Mouse (Mus musculus): ENCODE results near the gene Zfp663. TPM values are rescaled to one million over a fixed set of nuclear protein-coding genes. Genes with fewer than 3 reads are reported as not detected.

Zfp663 gene
- polyA plus RNA-seq, 1 experiment from 2014 or later = 9.1 TPM

DNA sequence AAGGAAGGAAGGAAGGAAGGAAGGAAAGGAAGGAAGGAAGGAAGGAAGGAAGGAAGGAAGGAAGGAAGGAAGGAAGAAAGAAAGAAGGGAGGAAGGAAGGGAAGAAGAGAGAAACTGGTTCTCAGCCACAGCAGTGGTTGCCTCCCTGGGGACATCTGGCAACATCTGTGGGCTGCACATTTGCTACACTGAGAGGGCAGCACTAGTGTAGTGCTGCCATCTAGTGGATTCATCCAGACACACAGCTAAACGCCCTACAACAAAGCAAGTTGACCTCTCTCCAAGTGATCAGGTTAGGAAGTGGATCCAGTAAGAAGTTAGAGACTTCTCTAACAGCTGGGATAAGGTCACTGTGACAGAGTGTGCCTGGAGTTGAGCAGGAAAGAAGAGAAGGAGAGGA lies 7.7 kb downstream of the Zfp663 start:
- 0% methylated on average over 1 of the region's 1 CpGs for WGBS
- DNase-seq (ENCODE audit: low spot score) (peak; percentile 85), ATAC-seq (0 out of 2 replicates have a peak, but pooled peaks have one; percentile 52)
- Histone ChIP-seq H3K4me1 (ENCODE audit: control insufficient read depth, insufficient read depth, low read length) (no peaks in the 10 kb centered on the region), H3K4me3 (ENCODE audit: low read depth, low read length) (no peak overlapping the region), H3K9ac (ENCODE audit: low read length) (no peak overlapping the region), H3K4me2 (ENCODE audit: low read length) (no peak overlapping the region), H3K27me3 (replicated peaks; ENCODE audit: control insufficient read depth, insufficient read depth, low read length) (no peaks in the 10 kb centered on the region), H3K36me3 (ENCODE audit: control insufficient read depth, insufficient read depth, low read length) (no peaks in the 10 kb centered on the region), H3K9me3 (replicated peaks; ENCODE audit: control insufficient read depth, low read length) (no peaks in the 10 kb centered on the region), H3K27ac (ENCODE audit: low read depth, low read length) (no peak overlapping the region)

DNA sequence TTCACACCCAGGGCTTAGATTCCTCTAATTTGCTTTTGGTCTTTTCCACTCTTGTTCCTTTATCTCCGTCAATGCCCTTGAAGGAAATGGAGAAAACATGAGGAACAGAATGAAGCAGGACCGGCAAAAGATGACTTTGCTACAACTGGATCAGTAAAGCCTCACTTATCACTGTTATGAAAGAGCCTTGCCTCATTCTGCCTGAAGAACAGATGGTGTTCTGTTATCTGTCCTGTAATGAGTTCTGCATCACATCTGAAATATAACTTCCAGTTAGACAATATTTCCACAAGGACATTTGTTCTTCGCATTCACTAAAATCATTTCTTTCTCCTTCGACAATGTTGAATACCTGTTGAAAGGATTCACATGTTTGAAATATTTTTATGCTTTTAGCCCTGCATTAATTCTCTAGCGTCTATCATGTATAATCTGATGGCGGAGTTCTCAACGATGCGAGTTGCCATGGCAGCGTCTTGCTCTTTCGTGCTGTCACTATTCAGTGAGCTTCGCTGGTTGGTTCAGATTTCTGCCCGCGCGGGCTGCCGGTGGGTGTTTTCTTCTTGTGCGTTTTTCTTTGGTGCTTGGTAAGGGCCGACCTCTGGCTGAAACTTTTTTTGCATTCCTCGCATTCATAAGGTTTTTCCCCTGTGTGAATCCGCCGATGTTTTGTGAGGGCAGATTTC lies 16.6 kb downstream of the Zfp663 start:
- Histone ChIP-seq H3K27ac (ENCODE audit: low read depth, low read length) (no peak overlapping the region), H3K9me3 (replicated peaks; ENCODE audit: control insufficient read depth, low read length) (peaks cover 21% of the 10 kb centered on the region), H3K27me3 (replicated peaks; ENCODE audit: control insufficient read depth, insufficient read depth, low read length) (no peaks in the 10 kb centered on the region), H3K4me2 (ENCODE audit: low read length) (no peak overlapping the region), H3K36me3 (ENCODE audit: control insufficient read depth, insufficient read depth, low read length) (peaks cover 8% of the 10 kb centered on the region), H3K4me3 (ENCODE audit: low read depth, low read length) (no peak overlapping the region), H3K4me1 (ENCODE audit: control insufficient read depth, insufficient read depth, low read length) (no peaks in the 10 kb centered on the region), H3K9ac (ENCODE audit: low read length) (no peak overlapping the region)
- 91% methylated on average over 20 of the region's 20 CpGs for WGBS
- no peak for DNase-seq (ENCODE audit: low spot score)
- no peak for ATAC-seq

DNA sequence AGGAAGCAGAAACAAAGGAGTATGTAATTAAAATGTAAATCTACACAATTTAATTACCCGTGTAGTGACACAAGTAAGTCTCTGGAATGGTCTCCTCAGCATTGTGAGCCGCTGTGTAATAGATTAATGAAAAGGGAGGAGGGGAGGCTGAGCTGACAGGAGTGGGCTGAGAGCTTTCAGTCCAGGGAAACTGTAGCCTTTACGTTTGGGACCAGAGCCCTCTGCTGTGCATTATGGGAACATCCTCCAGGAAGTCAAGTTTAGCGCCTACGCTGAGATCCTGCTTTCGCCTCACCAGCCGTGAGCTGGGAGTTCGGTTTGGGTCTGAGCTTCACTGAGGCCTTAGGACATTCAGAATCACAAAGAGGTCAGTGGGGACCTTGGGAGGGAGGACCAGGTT lies 19.1 kb downstream of the Zfp663 start:
- DNase-seq (ENCODE audit: low spot score) (peak; percentile 85), ATAC-seq (peak; percentile 74)
- Histone ChIP-seq H3K9ac (ENCODE audit: low read length) (no peak overlapping the region), H3K36me3 (ENCODE audit: control insufficient read depth, insufficient read depth, low read length) (peaks cover 8% of the 10 kb centered on the region), H3K27me3 (replicated peaks; ENCODE audit: control insufficient read depth, insufficient read depth, low read length) (no peaks in the 10 kb centered on the region), H3K4me2 (ENCODE audit: low read length) (no peak overlapping the region), H3K4me3 (ENCODE audit: low read depth, low read length) (no peak overlapping the region), H3K9me3 (replicated peaks; ENCODE audit: control insufficient read depth, low read length) (peaks cover 21% of the 10 kb centered on the region), H3K27ac (ENCODE audit: low read depth, low read length) (no peak overlapping the region), H3K4me1 (ENCODE audit: control insufficient read depth, insufficient read depth, low read length) (no peaks in the 10 kb centered on the region)
- 22% methylated on average over 8 of the region's 8 CpGs for WGBS

DNA sequence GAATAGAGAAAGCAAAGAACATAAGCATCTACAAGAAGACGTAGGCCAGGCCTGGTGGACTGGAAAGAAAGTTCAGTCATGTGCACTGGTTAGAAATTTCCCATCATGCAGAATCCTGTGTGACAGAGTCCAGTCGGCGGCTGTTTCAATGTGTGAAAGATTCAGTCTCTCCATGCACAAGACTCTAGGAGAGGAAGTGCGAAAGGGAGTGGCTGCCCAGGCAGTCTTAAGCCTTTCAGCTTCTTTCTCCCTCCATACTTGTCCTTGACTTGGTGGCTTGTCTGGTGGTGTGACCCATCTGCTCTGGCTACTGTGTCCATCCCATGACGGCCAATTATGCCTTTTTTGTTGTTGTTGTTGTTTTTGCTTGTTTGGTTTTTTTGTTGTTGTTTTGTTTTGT lies 22.3 kb downstream of the Zfp663 start:
- Histone ChIP-seq H3K4me2 (ENCODE audit: low read length) (no peak overlapping the region), H3K27ac (ENCODE audit: low read depth, low read length) (no peak overlapping the region), H3K9ac (ENCODE audit: low read length) (no peak overlapping the region), H3K36me3 (ENCODE audit: control insufficient read depth, insufficient read depth, low read length) (no peaks in the 10 kb centered on the region), H3K27me3 (replicated peaks; ENCODE audit: control insufficient read depth, insufficient read depth, low read length) (no peaks in the 10 kb centered on the region), H3K4me1 (ENCODE audit: control insufficient read depth, insufficient read depth, low read length) (no peaks in the 10 kb centered on the region), H3K4me3 (ENCODE audit: low read depth, low read length) (no peak overlapping the region), H3K9me3 (replicated peaks; ENCODE audit: control insufficient read depth, low read length) (no peaks in the 10 kb centered on the region)
- 93% methylated on average over 5 of the region's 5 CpGs for WGBS
- ATAC-seq (no peak), DNase-seq (ENCODE audit: low spot score) (no peak)

DNA sequence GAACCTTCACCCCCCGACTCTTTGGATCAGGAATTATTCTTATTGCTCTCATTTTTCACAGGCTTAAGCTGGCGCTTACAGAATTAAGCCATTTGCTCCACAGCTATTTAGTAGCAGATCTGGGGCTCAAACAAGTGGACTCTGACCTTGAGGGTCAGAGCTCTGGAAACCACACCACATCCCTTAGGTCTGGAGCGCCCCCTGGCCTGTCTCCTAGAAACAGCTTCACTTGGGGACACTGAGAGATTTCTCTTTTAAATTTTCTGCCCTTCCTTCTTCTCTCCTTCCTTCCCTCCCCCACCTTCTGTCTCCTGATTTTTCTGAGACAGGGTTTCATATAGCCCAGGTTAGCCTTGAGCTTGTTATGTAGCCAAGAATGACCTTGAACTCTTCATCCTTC lies 31.3 kb downstream of the Zfp663 start:
- ATAC-seq (no peak), DNase-seq (ENCODE audit: low spot score) (no peak)
- Histone ChIP-seq H3K27me3 (replicated peaks; ENCODE audit: control insufficient read depth, insufficient read depth, low read length) (no peaks in the 10 kb centered on the region), H3K27ac (ENCODE audit: low read depth, low read length) (no peak overlapping the region), H3K4me3 (ENCODE audit: low read depth, low read length) (no peak overlapping the region), H3K4me1 (ENCODE audit: control insufficient read depth, insufficient read depth, low read length) (peaks cover 4% of the 10 kb centered on the region; the same call in 1 of the 2 replicates), H3K9me3 (replicated peaks; ENCODE audit: control insufficient read depth, low read length) (no peaks in the 10 kb centered on the region), H3K4me2 (ENCODE audit: low read length) (no peak overlapping the region), H3K36me3 (ENCODE audit: control insufficient read depth, insufficient read depth, low read length) (no peaks in the 10 kb centered on the region), H3K9ac (ENCODE audit: low read length) (no peak overlapping the region)
- WGBS = 40% methylated on average over 3 of the region's 3 CpGs

DNA sequence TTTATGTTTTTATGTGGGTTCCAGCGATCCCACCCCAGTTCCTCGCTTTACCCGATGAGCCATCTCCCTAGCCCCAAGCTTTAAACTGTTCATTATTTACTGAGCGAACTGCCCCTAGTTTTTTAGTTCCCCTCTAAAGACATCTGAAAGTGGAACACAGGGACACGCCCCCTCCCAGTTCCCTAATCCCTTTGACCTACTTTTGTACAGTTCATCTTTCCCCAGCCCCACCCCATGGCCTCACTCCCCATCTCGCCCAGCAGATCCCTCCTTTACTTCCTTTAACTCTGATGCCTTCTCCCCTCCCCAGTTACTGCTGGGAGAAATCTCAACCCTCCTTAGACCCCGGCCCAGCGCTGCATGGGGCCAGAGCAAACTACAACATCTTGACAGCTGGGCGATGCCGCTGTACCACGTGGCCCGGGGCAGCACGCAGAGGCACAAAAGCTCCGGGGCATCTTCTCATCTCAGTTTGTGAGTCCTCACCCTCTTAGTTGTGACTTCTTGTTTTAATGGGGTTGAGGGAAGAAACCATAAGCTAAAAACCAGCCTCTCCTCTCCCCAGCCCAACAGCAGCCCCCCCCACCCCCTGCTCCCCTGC lies 35.8 kb downstream of the Zfp663 start:
- Histone ChIP-seq H3K27ac (ENCODE audit: low read depth, low read length) (no peak overlapping the region), H3K36me3 (ENCODE audit: control insufficient read depth, insufficient read depth, low read length) (no peaks in the 10 kb centered on the region), H3K4me1 (ENCODE audit: control insufficient read depth, insufficient read depth, low read length) (peaks cover 6% of the 10 kb centered on the region), H3K9me3 (replicated peaks; ENCODE audit: control insufficient read depth, low read length) (no peaks in the 10 kb centered on the region), H3K9ac (ENCODE audit: low read length) (no peak overlapping the region), H3K4me3 (ENCODE audit: low read depth, low read length) (no peak overlapping the region), H3K4me2 (ENCODE audit: low read length) (no peak overlapping the region), H3K27me3 (replicated peaks; ENCODE audit: control insufficient read depth, insufficient read depth, low read length) (no peaks in the 10 kb centered on the region)
- ATAC-seq = no peak
- 41% methylated on average over 14 of the region's 14 CpGs for WGBS
- no peak for DNase-seq (ENCODE audit: low spot score)

DNA sequence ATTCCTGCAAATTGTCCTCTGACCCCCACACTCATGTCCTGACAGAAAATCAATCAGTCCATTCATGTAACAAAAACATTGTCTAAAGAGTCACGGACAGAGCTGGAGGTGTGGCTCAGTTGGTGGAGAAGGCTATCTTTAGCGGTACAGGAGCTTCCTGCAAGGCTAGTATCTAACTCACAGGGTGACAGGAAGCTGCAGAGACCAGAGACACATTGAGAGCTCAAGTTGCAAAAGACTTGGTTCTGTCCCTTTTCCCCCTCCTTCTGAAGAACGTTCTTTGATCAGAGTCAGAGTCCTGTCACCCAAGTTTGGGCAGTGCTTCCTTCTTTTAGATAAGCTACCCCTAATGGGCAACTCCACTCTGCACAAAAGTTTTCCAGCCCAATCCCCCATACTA lies 38.8 kb downstream of the Zfp663 start:
- H3K36me3 ChIP-seq (ENCODE audit: control insufficient read depth, insufficient read depth, low read length) = no peaks in the 10 kb centered on the region
- WGBS = 69% methylated on average over 3 of the region's 3 CpGs
- no peak overlapping the region for H3K4me2 ChIP-seq (ENCODE audit: low read length)
- peaks cover 23% of the 10 kb centered on the region for H3K4me1 ChIP-seq (ENCODE audit: control insufficient read depth, insufficient read depth, low read length)
- no peaks in the 10 kb centered on the region for H3K27me3 ChIP-seq (replicated peaks; ENCODE audit: control insufficient read depth, insufficient read depth, low read length)
- ATAC-seq (no peak), DNase-seq (ENCODE audit: low spot score) (no peak)
- H3K9me3 ChIP-seq (replicated peaks; ENCODE audit: control insufficient read depth, low read length) = no peaks in the 10 kb centered on the region
- H3K27ac ChIP-seq (ENCODE audit: low read depth, low read length) = no peak overlapping the region
- H3K4me3 ChIP-seq (ENCODE audit: low read depth, low read length) = no peak overlapping the region
- no peak overlapping the region for H3K9ac ChIP-seq (ENCODE audit: low read length)

DNA sequence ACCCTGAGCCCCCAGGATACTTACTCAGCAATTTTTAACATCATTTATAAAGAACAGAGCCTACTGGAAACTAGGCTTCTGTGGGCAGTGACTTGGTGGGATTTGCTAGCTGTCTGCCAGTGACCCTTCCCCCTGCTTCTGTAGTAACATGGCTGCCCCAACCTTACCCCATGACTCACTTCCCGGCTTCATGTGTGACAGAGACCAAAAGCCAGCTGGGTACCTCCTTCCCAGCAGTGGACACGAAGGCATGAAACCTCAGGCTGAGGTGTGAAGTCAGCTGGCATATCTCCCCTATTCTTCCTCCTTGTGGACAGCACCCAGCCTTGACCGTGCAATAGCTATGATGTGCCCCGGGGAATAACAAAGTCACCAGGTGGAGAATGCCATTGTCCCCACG lies 39.8 kb downstream of the Zfp663 start:
- Histone ChIP-seq H3K4me2 (ENCODE audit: low read length) (no peak overlapping the region), H3K27me3 (replicated peaks; ENCODE audit: control insufficient read depth, insufficient read depth, low read length) (no peaks in the 10 kb centered on the region), H3K4me3 (ENCODE audit: low read depth, low read length) (no peak overlapping the region), H3K9me3 (replicated peaks; ENCODE audit: control insufficient read depth, low read length) (no peaks in the 10 kb centered on the region), H3K27ac (ENCODE audit: low read depth, low read length) (no peak overlapping the region), H3K36me3 (ENCODE audit: control insufficient read depth, insufficient read depth, low read length) (no peaks in the 10 kb centered on the region), H3K4me1 (ENCODE audit: control insufficient read depth, insufficient read depth, low read length) (peaks cover 31% of the 10 kb centered on the region), H3K9ac (ENCODE audit: low read length) (no peak overlapping the region)
- ATAC-seq (no peak), DNase-seq (ENCODE audit: low spot score) (no peak)
- WGBS = 76% methylated on average over 5 of the region's 5 CpGs

DNA sequence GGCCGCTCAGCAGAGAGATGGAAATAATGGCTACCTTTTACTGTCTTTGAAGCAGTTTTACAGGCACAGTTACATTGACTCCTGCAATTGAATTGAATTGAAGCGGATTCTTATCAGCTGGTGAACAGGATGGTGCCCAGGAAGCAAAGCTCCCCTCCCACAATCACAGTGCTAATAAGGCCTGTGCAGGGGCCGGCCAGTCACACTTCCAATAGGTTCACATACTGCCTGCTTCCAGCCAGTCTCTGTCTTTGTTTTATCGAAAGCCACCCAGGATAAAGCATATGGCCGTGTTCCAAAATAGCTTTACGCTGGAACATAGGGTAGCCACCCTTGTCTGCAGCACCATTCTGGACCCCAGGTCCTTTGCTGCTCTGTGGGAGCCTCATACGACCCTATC lies 41.1 kb downstream of the Zfp663 start:
- Histone ChIP-seq H3K9ac (ENCODE audit: low read length) (peak overlapping the region; percentile 63), H3K4me1 (ENCODE audit: control insufficient read depth, insufficient read depth, low read length) (peaks cover 30% of the 10 kb centered on the region)
- WGBS = 23% methylated on average over 7 of the region's 7 CpGs

More for the DNA sequence above, 41.1 kb downstream of the Zfp663 start:
- peak; percentile 37 for DNase-seq (ENCODE audit: low spot score)
- Histone ChIP-seq H3K27me3 (replicated peaks; ENCODE audit: control insufficient read depth, insufficient read depth, low read length) (no peaks in the 10 kb centered on the region), H3K36me3 (ENCODE audit: control insufficient read depth, insufficient read depth, low read length) (no peaks in the 10 kb centered on the region), H3K4me3 (ENCODE audit: low read depth, low read length) (peak overlapping the region; percentile 90; the same call in 1 of the 2 replicates), H3K9me3 (replicated peaks; ENCODE audit: control insufficient read depth, low read length) (no peaks in the 10 kb centered on the region), H3K27ac (ENCODE audit: low read depth, low read length) (peak overlapping the region; percentile 91), H3K4me2 (ENCODE audit: low read length) (peak overlapping the region; percentile 88)
- ATAC-seq = no peak

All from forebrain, embryonic 14.5 days (tissue).